Mouse (Mus musculus) cerebellum, adult 9-11 months (tissue): ENCODE data around the gene Nipbl.
"Not testable (repeated sequence)": the region's sequence is repeated elsewhere in the genome, so short reads cannot be mapped to it uniquely, and the experiment has no call there.

Experiments used
- DNase-seq: peaks from one replicate; pipeline ENCODE4 v3.0.0; 2022

The Nipbl gene

DNA sequence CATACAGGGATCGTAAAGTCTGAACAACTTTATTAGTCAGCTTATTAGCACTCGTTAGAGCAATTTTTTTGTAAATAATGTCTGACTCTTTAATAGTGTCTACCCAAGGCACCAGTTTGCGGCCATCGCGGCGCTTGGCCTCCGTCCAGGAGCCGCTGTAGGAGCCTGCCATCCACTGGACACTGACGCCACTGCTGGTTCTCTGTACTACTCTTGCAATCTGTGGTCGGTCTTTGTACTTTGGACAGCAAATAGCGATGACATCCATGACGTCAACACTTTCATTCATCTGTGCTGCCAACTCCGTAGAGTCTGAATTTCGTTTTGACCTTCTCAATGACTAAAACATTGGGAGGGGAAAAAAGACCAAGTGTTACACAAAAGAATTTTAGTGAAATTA, 153.0 kb downstream of the Nipbl start:
- DNase-seq: no peak

DNA sequence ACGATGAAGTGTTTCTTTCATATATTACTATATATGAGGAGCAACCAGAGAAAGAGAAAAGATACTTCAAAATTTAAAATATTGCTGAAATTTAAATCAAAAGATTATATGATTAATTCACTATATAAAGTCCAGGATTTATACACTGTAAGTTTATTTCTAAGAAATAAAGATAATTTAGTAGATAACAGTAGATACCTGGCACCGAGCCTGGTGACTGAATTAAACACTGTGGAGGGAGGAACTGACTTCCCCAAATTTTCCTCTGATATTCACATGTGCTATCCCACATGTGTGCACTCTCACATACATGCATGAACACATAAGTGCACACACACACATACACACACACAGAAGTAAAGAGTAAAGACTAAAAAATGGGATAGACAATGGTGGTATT, 162.1 kb downstream of the Nipbl start:
- DNase-seq: no peak

DNA sequence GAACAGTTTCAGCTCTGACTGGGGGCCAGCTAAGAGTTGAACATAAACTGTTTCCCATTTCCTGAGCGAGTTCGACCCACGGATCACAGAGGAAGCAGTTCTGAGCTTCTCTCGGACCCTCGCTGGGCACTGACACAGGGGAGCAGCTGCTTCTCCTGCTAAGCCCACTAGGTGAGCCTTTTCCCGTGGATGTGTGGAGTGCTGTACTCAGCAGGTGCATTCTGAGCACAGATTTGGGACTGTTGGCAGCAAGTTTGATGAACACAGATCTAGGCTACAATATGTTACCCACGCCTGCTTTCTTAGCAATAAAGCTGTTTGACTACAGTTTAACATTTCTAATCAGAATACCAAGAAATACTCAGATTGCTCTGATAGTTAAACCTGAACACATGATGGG, 162.6 kb downstream of the Nipbl start:
- peak; percentile 51 for DNase-seq

DNA sequence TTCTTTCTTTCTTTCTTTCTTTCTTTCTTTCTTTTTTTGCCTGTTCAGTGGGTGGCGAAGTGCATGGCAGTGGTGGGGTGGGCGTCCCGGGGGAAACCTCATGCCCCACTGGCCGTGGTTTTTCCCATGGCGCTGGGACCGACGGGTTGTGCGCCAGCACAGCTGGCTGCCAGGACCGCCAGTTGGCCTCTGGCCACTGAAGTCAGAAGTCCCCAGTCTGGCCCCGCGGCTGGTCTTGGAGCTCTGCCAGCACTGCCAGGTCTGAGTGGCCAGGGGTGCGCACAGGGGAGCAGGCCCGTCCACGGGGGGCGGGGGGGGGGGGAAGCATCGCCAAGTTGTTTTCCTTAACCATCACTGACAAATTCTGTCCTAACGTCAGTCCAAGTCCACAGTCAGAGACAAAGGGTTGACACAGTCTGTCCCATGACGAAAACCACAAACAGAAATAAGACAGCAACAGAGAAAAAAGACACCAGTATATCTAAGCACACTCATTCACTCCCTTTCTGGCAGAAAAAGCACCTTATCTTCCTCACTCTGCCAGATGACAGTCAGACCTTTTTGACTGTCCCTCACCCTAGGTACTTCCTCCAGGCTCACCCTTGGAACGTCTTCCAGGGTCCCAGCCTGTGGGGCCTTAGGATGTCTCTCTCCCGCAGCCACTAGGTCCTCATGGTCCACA, 164.2 kb downstream of the Nipbl start:
- DNase-seq: peak; percentile 38

DNA sequence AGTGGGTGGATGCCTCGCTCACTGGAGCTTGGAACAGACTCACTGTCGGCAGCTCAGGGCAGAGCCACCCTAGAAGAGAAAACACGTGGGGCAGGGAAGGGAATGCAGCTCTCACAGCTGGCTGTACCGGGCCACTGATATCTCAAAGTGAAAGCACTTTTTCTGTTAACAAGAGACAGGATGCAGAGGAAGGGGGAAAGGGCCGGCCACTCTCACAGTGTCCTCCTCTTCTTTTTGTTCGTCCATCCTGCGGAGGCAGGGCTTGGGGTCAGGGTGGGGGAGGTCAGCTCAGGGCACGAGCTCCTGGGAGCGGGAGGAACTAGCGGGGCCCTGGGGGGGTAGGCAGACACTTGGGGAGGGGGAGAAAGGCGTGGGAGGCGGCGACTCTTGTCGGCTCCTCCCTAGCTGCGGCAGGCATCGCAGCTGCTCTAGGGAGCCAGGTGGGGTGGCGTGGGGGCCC, 164.9 kb downstream of the Nipbl start:
- DNase-seq: no peak

DNA sequence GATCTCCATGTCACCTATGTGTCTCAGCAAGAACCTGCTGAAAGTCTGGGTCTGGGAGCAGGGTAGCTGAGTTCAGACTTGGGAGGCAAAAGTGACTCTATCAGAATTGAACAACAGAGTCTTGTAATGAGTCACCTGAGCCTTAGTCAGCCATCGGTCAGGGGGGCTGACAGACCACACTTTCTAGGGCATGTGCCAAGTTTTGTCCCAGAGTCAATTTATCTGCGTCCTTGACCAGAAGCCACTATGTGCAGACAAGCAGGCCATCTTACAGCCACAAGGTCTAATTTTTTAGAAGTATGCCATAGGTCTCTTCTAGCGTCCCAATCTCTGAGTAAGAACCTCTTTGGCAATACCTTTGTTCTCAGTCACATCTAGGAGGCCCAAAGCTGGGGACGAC, 166.3 kb downstream of the Nipbl start:
- DNase-seq: not testable (repeated sequence)

DNA sequence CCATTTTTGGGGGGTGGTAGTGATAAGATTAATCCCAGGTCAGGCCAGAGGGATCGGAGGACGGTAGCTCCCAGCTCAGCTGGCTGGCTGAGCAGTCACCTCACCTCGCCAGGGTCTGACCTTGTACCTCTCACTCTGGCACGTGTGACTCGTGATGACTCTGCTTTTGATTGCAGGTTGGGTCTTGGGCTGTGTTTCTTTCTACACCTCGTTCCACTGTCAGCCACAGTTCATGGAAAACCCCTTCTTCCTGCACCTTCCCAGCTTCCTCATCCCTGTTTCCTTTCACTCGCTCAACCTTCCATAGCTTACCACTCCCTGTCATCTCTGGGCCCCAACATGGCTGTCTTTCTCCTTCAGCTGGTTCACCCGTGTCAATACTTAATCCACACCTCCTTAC, 172.3 kb downstream of the Nipbl start:
- DNase-seq: no peak

DNA sequence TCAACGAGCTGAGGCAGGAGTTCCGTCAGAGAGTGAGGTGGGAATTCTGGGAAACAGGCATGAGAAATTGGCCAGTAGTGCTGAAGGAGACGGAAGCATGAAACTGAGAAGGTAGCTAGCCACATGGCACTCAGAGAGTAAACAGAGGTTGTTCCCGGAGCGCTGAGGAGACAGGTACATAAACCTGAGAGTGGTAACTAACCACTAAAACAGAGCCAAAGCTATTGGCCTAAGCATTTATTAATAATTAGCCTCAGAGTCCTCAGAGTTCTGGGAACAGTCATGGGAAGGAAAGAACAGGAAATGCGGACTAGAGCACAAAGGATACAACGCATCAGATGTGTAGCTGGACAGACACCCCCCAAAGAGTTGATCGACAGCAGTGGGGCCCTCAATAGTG, 176.0 kb downstream of the Nipbl start:
- DNase-seq: no peak

DNA sequence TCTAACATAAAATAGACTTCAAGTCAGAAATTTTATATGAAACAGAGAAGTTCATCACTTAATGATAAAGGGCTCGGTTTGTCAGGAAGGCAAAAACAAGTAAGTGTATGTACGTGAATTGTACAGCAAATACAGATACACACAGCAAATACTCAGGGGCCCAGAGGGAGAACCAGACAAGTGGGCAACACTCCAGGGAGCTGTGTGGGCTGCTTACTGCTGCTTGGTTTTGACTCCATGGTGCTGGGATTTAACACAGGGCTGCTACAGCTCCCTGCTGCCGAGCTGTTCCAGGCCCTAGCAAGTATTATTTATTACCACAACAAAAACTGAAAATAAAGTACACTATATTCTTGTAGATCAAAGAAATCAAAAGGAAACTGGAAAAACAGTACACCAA, 177.1 kb downstream of the Nipbl start:
- DNase-seq: no peak

DNA sequence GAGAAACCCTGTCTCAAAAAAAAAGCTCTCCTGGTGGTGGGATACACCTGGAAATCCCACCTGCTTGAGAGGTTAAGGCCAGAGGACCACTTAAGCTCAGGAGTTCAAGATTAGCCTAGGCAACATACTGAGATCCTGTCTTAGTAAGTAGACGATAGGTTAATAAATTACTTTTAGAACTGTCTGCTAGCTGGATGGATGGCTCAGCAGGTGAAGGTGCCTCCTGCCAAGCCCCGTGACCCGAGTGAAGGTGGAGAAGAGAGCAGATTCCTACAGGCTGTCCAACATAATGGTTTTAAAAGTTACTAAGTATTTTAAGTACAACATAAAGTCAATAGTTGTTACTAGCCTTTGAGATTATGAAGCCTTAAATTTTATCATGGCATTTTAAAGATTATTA, 178.3 kb downstream of the Nipbl start:
- no peak for DNase-seq
